Mouse (Mus musculus): ENCODE measurements around the gene Fxyd2. TPM values are rescaled to one million over a fixed set of nuclear protein-coding genes. Genes with fewer than 3 reads are reported as not detected.

The Fxyd2 gene
- polyA plus RNA-seq (2012) = not detected in 2 replicates

DNA sequence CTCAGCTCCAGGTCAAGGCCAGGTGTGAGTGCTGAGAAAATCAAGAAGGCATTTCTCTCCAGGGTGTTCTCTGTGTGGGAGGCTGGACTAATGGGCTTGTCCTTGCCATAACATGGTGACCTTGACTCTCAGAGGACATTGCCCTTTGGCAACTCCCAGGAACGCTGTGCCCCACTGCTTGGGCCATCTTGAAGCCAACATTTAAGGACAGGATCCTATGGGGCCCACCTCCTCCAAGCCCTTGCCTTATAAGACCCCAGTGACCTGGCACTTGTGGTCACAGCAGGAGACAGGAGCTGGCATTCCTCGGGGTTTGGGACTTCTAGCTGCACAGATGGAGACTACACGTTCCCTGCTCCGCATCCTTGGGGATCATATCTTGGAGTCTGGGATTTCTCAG is at the start of gene Fxyd2:
Gene Fxyd2, plus strand, starts transcription at position 236 of the 400 bp plus-strand sequence.
- H3K36me3 ChIP-seq (ENCODE audit: control insufficient read depth) = no peaks in the 10 kb centered on the region
- no peaks in the 10 kb centered on the region; the same call in 1 of the 2 replicates for H3K27me3 ChIP-seq (ENCODE audit: control insufficient read depth)
- H3K4me1 ChIP-seq (ENCODE audit: control insufficient read depth) = no peaks in the 10 kb centered on the region
- no peaks in the 10 kb centered on the region for H3K9me3 ChIP-seq (ENCODE audit: control insufficient read depth, low read length)
- no peak within 1 kb of the TSS for H3K4me3 ChIP-seq (replicated peaks)
- TF ChIP-seq GATA1 (IDR thresholded peaks at IDR 0.05; ENCODE audit: low read length) (no peak), TAL1 (IDR thresholded peaks at IDR 0.05; ENCODE audit: low read length) (no peak)

- H3K36me3 ChIP-seq (ENCODE audit: control insufficient read depth) = no peaks in the 10 kb centered on the region
- H3K4me3 ChIP-seq (replicated peaks) = no peak overlapping the region
- no peak for TF ChIP-seq GATA1 (IDR thresholded peaks at IDR 0.05; ENCODE audit: low read length)
- no peak for TF ChIP-seq TAL1 (IDR thresholded peaks at IDR 0.05; ENCODE audit: low read length)
- no peaks in the 10 kb centered on the region for H3K4me1 ChIP-seq (ENCODE audit: control insufficient read depth)
- no peaks in the 10 kb centered on the region for H3K9me3 ChIP-seq (ENCODE audit: control insufficient read depth, low read length)
- no peaks in the 10 kb centered on the region for H3K27me3 ChIP-seq (ENCODE audit: control insufficient read depth)
Observed at GRCm38 (mm10) chr9:45349851-45350250, 49.6 kb upstream of the Fxyd2 start.

DNA sequence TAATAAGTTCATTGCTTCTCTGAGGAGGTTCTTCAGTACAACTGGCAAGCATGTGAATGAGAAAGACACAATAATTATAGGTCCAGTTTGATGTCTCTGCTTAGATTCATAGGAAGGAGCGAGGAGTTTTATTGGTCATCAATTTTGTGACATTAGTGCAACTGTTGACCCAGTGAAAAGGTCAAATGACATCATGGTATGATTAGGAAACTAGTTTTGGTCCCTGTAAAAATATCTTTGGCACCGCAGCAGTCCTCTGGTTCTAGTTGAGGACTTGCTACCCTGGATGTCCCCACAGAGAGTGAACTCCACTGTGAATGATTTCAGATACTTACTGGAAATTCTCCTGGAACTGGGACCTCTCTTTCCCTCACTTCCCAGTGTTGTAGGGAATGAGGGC is 44.3 kb upstream of the Fxyd2 start:
- no peak for TF ChIP-seq TAL1 (IDR thresholded peaks at IDR 0.05; ENCODE audit: low read length)
- TF ChIP-seq GATA1 (IDR thresholded peaks at IDR 0.05; ENCODE audit: low read length) = no peak
- Histone ChIP-seq H3K9me3 (ENCODE audit: control insufficient read depth, low read length) (no peaks in the 10 kb centered on the region), H3K4me3 (replicated peaks) (no peak overlapping the region), H3K4me1 (ENCODE audit: control insufficient read depth) (no peaks in the 10 kb centered on the region), H3K27me3 (ENCODE audit: control insufficient read depth) (no peaks in the 10 kb centered on the region), H3K36me3 (ENCODE audit: control insufficient read depth) (no peaks in the 10 kb centered on the region)

- Histone ChIP-seq H3K9me3 (ENCODE audit: control insufficient read depth, low read length) (no peaks in the 10 kb centered on the region), H3K4me1 (ENCODE audit: control insufficient read depth) (no peaks in the 10 kb centered on the region), H3K27me3 (ENCODE audit: control insufficient read depth) (no peaks in the 10 kb centered on the region), H3K4me3 (replicated peaks) (no peak overlapping the region), H3K36me3 (ENCODE audit: control insufficient read depth) (no peaks in the 10 kb centered on the region)
- TF ChIP-seq TAL1 (IDR thresholded peaks at IDR 0.05; ENCODE audit: low read length) = no peak
Observed at GRCm38 (mm10) chr9:45358356-45358755, 41.1 kb upstream of the Fxyd2 start.

DNA sequence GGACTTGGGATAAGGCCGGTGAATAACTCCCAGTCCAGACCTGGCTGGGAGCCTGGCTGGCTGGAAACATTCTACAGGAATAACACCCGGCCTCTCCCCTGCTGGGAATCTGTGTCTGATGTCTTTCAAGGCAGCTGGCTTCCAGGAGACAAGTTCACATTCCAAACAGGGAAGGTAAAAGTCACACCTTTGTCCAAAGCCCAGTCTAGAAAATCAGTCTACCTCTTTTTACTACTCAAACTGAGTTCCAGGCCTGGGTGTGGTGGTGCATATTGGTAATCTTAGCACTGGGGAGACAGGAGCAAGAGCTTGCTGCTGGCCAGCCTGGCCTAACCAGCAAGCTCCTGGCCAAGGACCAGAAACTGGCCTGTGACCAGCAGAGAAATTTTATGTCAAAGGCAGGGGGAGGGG is 37.4 kb upstream of the Fxyd2 start:
- Histone ChIP-seq H3K4me1 (ENCODE audit: control insufficient read depth) (no peaks in the 10 kb centered on the region), H3K4me3 (replicated peaks) (no peak overlapping the region), H3K36me3 (ENCODE audit: control insufficient read depth) (no peaks in the 10 kb centered on the region), H3K27me3 (ENCODE audit: control insufficient read depth) (no peaks in the 10 kb centered on the region; the same call in 1 of the 2 replicates), H3K9me3 (ENCODE audit: control insufficient read depth, low read length) (no peaks in the 10 kb centered on the region)
- TF ChIP-seq GATA1 (IDR thresholded peaks at IDR 0.05; ENCODE audit: low read length) = no peak
- TF ChIP-seq TAL1 (IDR thresholded peaks at IDR 0.05; ENCODE audit: low read length) = no peak

DNA sequence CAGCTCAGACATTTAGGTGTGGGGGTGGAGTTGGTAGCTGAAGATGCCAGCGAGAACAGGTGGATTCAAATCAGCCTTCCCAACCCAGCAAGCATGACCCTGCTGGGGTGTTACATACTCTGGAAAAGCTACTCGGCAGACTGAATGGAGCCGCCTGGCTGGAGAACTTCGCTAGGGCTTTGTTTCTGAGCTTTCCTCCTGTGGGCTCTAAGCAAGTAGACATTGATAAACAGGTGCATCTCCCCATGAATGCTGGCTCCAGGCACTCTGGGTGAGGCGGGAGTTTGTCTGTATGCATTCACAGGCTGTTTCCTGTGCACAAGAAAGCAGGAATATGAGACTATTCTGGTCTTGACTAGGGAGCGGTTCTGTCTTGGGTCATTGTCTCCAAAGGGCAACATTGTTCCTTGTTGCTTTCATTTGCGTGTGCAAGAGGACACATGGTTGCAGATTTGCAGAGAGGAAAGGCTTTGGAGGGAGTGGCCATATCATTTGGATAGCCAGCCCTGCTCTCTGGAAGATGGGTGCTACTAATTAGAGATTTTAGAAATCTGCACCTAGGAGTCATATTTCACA is 35.7 kb upstream of the Fxyd2 start:
- Histone ChIP-seq H3K4me3 (replicated peaks) (no peak overlapping the region), H3K36me3 (ENCODE audit: control insufficient read depth) (no peaks in the 10 kb centered on the region), H3K4me1 (ENCODE audit: control insufficient read depth) (no peaks in the 10 kb centered on the region), H3K27me3 (ENCODE audit: control insufficient read depth) (no peaks in the 10 kb centered on the region; the same call in 1 of the 2 replicates), H3K9me3 (ENCODE audit: control insufficient read depth, low read length) (no peaks in the 10 kb centered on the region)
- TF ChIP-seq GATA1 (IDR thresholded peaks at IDR 0.05; ENCODE audit: low read length) (no peak), TAL1 (IDR thresholded peaks at IDR 0.05; ENCODE audit: low read length) (no peak)

- no peak overlapping the region for H3K4me3 ChIP-seq (replicated peaks)
- TF ChIP-seq GATA1 (IDR thresholded peaks at IDR 0.05; ENCODE audit: low read length) (no peak), TAL1 (IDR thresholded peaks at IDR 0.05; ENCODE audit: low read length) (no peak)
- H3K36me3 ChIP-seq (ENCODE audit: control insufficient read depth) = no peaks in the 10 kb centered on the region
- H3K27me3 ChIP-seq (ENCODE audit: control insufficient read depth) = peaks cover 28% of the 10 kb centered on the region
- no peaks in the 10 kb centered on the region for H3K4me1 ChIP-seq (ENCODE audit: control insufficient read depth)
- no peaks in the 10 kb centered on the region for H3K9me3 ChIP-seq (ENCODE audit: control insufficient read depth, low read length)
Observed at GRCm38 (mm10) chr9:45367716-45368115, 31.8 kb upstream of the Fxyd2 start.

GRCm38 (mm10) chr9:45368341-45368901 is 31.0 kb upstream of the Fxyd2 start:
- Histone ChIP-seq H3K4me1 (ENCODE audit: control insufficient read depth) (no peaks in the 10 kb centered on the region), H3K27me3 (ENCODE audit: control insufficient read depth) (peaks cover 28% of the 10 kb centered on the region), H3K9me3 (ENCODE audit: control insufficient read depth, low read length) (no peaks in the 10 kb centered on the region), H3K36me3 (ENCODE audit: control insufficient read depth) (no peaks in the 10 kb centered on the region), H3K4me3 (replicated peaks) (no peak overlapping the region)
- TF ChIP-seq TAL1 (IDR thresholded peaks at IDR 0.05; ENCODE audit: low read length) = no peak
- no peak for TF ChIP-seq GATA1 (IDR thresholded peaks at IDR 0.05; ENCODE audit: low read length)

DNA sequence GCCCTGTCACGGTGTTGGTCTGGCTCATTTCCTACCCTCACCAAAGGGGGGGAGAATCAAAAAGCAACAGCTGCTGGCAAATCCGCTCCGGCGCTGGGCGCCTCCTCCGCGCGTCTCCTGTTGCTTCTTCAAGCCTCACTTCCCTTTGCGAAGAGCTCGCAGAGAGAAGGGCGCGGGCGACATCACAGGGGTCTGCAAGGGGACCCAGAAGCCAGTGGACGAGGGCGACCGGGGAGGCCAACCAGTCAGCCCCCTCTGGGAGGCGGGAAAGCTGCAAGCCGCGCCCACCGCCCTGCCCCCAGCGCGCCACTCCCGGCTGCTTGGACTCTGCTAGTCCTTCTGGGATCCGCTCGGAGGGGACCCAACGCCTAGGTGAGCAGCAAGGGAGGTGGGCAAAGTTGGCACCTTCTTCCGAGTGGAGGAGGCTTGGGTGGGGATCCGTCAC is 29.3 kb upstream of the Fxyd2 start, which contains the start of gene Fxyd6:
Gene Fxyd6, plus strand, starts transcription at position 69 of the 445 bp plus-strand sequence.
- H3K27me3 ChIP-seq (ENCODE audit: control insufficient read depth) = peaks cover 28% of the 10 kb centered on the region
- TF ChIP-seq TAL1 (IDR thresholded peaks at IDR 0.05; ENCODE audit: low read length) = no peak
- no peak for TF ChIP-seq GATA1 (IDR thresholded peaks at IDR 0.05; ENCODE audit: low read length)
- H3K4me3 ChIP-seq (replicated peaks) = no peak within 1 kb of the TSS
- no peaks in the 10 kb centered on the region for H3K4me1 ChIP-seq (ENCODE audit: control insufficient read depth)
- no peaks in the 10 kb centered on the region for H3K36me3 ChIP-seq (ENCODE audit: control insufficient read depth)
- H3K9me3 ChIP-seq (ENCODE audit: control insufficient read depth, low read length) = no peaks in the 10 kb centered on the region

Data from erythroblast, embryonic 14.5 days (primary cell).